Mouse (Mus musculus): ENCODE measurements around the gene Faah. TPM values are rescaled to one million over a fixed set of nuclear protein-coding genes. Genes with fewer than 3 reads are reported as not detected.
A peak's percentile ranks its signal among the peaks of the same experiment; 100 is the strongest.

Gene Faah
- polyA plus RNA-seq, 1 experiment from 2014 or later, result 0.35 TPM

DNA sequence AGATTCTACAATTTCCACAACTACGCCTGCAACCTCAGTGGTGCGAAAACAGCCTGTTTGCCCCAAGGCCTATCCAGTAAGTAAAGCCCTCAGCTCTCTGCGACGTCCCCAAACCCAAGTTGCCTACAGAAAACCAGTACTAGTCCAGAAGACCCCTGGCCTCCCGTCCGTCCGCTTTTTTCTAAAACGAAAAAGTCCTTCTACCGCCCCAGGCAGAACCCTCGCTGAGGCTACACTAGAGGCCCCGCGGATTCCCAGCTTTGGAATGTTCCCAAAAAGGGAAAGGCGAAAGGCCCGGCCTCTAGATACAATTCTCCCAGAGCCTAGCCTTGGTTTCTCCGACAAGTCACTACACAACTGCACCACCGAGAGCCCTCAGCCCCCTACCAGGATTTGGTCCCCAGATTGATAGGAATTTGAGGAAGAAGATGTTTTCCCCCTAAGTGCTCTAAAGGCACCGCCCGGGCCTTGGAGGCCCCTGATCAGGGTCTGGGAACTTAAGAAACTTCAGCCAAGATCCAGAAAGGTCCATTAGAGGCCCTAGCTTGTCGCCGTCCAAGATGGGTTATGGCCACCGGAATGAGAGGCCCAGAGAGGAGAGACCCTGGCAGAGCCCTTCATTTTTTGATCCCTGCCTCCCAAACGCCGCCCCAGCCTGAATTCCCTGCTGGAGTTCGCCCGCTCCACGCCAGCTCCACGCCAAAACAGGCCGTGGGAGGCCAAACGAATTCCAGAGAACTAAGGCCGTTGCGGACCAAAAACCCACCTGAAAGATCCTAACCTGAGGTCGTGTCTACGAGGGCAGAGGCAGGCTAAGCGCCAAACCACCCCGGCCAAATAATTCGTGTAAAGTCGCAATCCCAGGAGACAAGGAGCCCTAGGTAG, 79.2 kb downstream of the Faah start:
- DNase-seq (ENCODE audit: low spot score) (peak; percentile 76), ATAC-seq (ENCODE audit: insufficient number of reproducible peaks, low FRiP score, low TSS enrichment, low read depth) (no peak)
- no peak overlapping the region for H3K9ac ChIP-seq (ENCODE audit: low read length)
- H3K27ac ChIP-seq (replicated peaks; ENCODE audit: low read depth, low read length), result no peak overlapping the region
- peak overlapping the region; percentile 64 for H3K4me2 ChIP-seq (ENCODE audit: low read depth, severe bottlenecking)
- no peaks in the 10 kb centered on the region for H3K36me3 ChIP-seq (ENCODE audit: control insufficient read depth, insufficient read depth, low read length)
- H3K9me3 ChIP-seq (ENCODE audit: control insufficient read depth, low read length), result no peaks in the 10 kb centered on the region
- H3K4me3 ChIP-seq (ENCODE audit: low read depth, low read length), result peak overlapping the region; percentile 32; the same call in 1 of the 2 replicates
- H3K27me3 ChIP-seq (ENCODE audit: control insufficient read depth, insufficient read depth, low read length), result peaks cover 97% of the 10 kb centered on the region
- H3K4me1 ChIP-seq (ENCODE audit: control insufficient read depth, insufficient read depth, low read length), result peaks cover 7% of the 10 kb centered on the region; the same call in 1 of the 2 replicates
- under 1% methylated on average over 37 of the region's 37 CpGs for WGBS

DNA sequence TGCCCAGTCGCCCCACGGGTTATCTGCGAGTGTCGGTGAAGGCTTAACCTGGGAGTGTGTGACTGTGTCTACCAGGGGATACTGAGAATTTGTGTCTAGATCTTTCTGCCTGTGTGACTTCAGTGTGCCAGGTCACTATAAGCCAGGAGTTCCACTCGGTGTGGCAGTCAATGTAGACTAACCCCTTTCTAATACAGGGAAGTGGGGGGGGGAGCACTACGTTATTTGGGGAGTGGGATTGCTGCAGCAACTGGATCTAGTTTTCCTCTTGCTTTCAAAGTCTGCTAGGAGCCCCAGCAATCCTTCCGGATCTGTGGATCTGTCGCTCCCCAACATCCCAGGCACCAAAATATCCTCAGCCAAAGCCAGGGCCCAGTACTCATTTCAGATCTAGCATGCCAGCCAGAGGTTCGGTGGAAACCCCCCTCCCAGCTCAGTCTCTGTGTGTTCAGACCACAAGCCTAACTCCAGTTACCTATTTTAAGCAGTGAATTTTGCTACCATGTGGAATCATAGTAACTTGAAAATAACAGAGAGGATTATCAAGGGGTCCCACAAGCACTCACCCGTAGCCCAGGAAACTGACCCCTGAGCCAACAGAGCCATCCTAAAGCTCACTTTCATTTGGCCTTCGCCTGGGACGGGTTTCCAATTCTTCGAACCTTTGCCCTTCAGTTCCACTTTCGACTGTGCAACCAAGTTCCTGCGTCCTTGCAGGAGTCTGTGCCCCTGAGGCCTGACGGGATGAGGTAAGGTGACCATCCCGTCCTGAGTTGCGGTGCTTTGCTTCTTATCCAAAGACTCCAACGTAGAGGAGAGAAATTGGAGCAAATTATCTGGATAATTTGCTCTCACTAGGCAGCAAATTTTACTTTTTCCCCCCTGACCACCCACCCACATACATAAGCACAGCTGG, 80.4 kb downstream of the Faah start:
- DNase-seq (ENCODE audit: low spot score) (no peak), ATAC-seq (ENCODE audit: insufficient number of reproducible peaks, low FRiP score, low TSS enrichment, low read depth) (no peak)
- Histone ChIP-seq H3K4me3 (ENCODE audit: low read depth, low read length) (no peak overlapping the region), H3K9ac (ENCODE audit: low read length) (no peak overlapping the region), H3K27me3 (ENCODE audit: control insufficient read depth, insufficient read depth, low read length) (peaks cover 98% of the 10 kb centered on the region), H3K4me1 (ENCODE audit: control insufficient read depth, insufficient read depth, low read length) (peaks cover 7% of the 10 kb centered on the region; the same call in 1 of the 2 replicates), H3K27ac (replicated peaks; ENCODE audit: low read depth, low read length) (no peak overlapping the region), H3K9me3 (ENCODE audit: control insufficient read depth, low read length) (no peaks in the 10 kb centered on the region), H3K4me2 (ENCODE audit: low read depth, severe bottlenecking) (no peak overlapping the region; the same call in 1 of the 2 replicates), H3K36me3 (ENCODE audit: control insufficient read depth, insufficient read depth, low read length) (no peaks in the 10 kb centered on the region)
- WGBS, result 2% methylated on average over 19 of the region's 19 CpGs

DNA sequence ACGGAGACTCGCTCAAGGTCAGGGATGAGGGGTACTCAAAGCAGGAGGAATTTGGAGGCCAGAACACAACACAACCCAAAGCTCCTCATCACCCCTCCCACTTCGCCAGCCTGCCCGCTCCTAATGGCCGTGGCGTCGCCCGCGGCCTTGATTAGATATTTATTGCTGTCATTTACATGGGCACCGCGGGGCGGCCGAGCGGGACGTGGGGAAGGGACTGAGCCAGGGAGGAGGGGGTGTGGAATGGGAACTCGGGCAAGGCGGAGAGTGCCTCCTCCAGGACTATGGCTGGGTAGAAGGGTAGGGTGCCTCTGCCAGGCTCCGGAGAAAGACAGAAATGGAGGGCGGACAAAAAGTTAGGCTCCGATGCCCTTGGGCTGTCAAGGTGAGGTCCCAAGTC, 81.1 kb downstream of the Faah start:
- ATAC-seq (ENCODE audit: insufficient number of reproducible peaks, low FRiP score, low TSS enrichment, low read depth) (no peak), DNase-seq (ENCODE audit: low spot score) (peak; percentile 67)
- H3K27me3 ChIP-seq (ENCODE audit: control insufficient read depth, insufficient read depth, low read length), result peaks cover 98% of the 10 kb centered on the region
- no peak overlapping the region for H3K27ac ChIP-seq (replicated peaks; ENCODE audit: low read depth, low read length)
- 0% methylated on average over 20 of the region's 20 CpGs for WGBS
- H3K4me3 ChIP-seq (ENCODE audit: low read depth, low read length), result no peak overlapping the region
- H3K9me3 ChIP-seq (ENCODE audit: control insufficient read depth, low read length), result no peaks in the 10 kb centered on the region
- peak overlapping the region; percentile 22; the same call in 1 of the 2 replicates for H3K4me2 ChIP-seq (ENCODE audit: low read depth, severe bottlenecking)
- no peaks in the 10 kb centered on the region for H3K36me3 ChIP-seq (ENCODE audit: control insufficient read depth, insufficient read depth, low read length)
- H3K9ac ChIP-seq (ENCODE audit: low read length), result no peak overlapping the region
- peaks cover 7% of the 10 kb centered on the region; the same call in 1 of the 2 replicates for H3K4me1 ChIP-seq (ENCODE audit: control insufficient read depth, insufficient read depth, low read length)

DNA sequence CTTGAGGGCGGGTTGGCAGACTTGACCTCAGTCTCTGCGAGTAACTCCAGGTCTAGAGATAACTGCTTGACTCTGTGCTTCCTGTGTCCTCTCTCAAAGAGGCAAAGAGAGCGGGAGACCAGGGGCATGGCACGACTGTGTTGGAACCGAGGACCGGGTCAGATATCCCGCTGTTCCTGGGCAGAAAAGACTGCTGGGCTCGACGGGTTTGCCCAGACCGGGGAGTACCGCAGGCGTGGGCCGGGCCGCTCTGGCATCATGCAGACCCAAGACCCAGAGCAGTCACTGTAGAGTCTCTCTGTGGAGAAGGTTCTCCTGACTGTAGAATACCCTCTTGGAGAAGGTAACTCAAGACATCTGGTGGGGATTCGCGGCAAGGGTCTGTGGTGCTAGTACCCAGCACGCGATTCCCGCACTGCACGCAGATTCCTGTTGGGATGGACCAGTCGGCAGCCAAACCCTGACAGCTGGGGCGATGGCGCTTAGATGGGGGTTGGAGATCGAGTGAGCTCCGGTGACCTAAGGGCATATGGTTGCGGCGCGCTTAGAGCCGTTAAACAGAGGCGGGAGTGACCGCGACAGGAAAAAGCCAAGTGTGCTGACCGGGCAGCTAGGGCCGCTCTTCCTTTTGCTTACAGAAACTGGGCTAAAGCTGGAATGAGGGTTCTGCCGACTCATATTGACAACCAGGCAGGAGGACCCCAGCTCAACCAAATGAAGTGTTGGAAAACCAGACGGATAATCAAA, 81.7 kb downstream of the Faah start:
- Histone ChIP-seq H3K9ac (ENCODE audit: low read length) (no peak overlapping the region), H3K27me3 (ENCODE audit: control insufficient read depth, insufficient read depth, low read length) (peaks cover 97% of the 10 kb centered on the region), H3K4me1 (ENCODE audit: control insufficient read depth, insufficient read depth, low read length) (peaks cover 7% of the 10 kb centered on the region; the same call in 1 of the 2 replicates), H3K36me3 (ENCODE audit: control insufficient read depth, insufficient read depth, low read length) (no peaks in the 10 kb centered on the region), H3K4me3 (ENCODE audit: low read depth, low read length) (peak overlapping the region; percentile 3; the same call in 1 of the 2 replicates), H3K4me2 (ENCODE audit: low read depth, severe bottlenecking) (no peak overlapping the region), H3K9me3 (ENCODE audit: control insufficient read depth, low read length) (no peaks in the 10 kb centered on the region), H3K27ac (replicated peaks; ENCODE audit: low read depth, low read length) (no peak overlapping the region)
- under 1% methylated on average over 36 of the region's 36 CpGs for WGBS
- ATAC-seq (ENCODE audit: insufficient number of reproducible peaks, low FRiP score, low TSS enrichment, low read depth), result no peak
- peak; percentile 71 for DNase-seq (ENCODE audit: low spot score)

DNA sequence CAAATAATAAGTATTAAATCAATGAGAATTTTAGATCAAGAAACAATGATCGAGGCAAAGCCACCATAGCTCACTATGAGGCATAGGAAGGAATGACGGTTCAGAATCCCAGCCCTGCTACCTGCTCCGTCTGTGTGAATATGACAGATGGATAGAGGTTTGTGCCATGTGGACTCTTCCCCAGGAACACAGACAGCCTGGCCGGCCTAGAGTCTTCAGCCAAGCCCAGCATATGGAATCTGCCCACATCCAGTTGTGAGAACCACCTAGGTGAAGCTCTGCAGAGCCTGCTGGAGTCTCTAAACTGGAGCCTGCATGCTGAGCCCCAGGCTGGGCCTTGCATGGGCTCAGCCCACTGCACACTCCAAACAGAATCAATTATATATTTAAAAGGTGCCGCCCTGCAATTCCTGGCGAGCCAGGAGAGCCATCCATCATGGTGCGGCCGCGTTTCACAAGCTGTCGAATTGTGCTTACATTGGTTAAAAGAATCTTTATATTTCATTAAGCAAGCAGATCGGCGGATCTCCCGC, 86.1 kb downstream of the Faah start:
- Histone ChIP-seq H3K27ac (replicated peaks; ENCODE audit: low read depth, low read length) (no peak overlapping the region), H3K4me1 (ENCODE audit: control insufficient read depth, insufficient read depth, low read length) (peaks cover 4% of the 10 kb centered on the region; the same call in 1 of the 2 replicates), H3K9ac (ENCODE audit: low read length) (no peak overlapping the region), H3K4me2 (ENCODE audit: low read depth, severe bottlenecking) (no peak overlapping the region), H3K36me3 (ENCODE audit: control insufficient read depth, insufficient read depth, low read length) (no peaks in the 10 kb centered on the region), H3K9me3 (ENCODE audit: control insufficient read depth, low read length) (no peaks in the 10 kb centered on the region), H3K27me3 (ENCODE audit: control insufficient read depth, insufficient read depth, low read length) (peaks cover 76% of the 10 kb centered on the region), H3K4me3 (ENCODE audit: low read depth, low read length) (no peak overlapping the region)
- DNase-seq (ENCODE audit: low spot score) (no peak), ATAC-seq (ENCODE audit: insufficient number of reproducible peaks, low FRiP score, low TSS enrichment, low read depth) (no peak)
- WGBS, result 41% methylated on average over 13 of the region's 13 CpGs

DNA sequence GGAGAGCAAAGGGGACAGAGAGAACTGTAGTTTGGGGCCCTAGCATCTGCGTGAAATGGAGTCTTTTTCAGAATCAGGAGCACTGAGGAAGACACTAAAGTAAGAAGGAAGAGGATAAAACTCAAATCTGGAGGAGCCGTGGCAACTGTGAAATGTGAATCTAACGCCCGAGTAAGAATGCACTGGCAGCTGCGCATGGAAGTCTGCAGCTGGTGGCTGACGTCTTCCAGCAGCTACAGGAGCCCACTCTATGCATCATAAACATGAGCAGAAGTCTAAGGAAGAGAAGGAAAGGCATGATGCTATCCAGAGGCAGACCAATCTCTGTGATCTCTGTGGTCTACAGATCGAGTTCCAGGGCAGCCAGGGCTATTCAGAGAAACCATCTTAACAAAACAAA, 90.1 kb downstream of the Faah start:
- ATAC-seq (ENCODE audit: insufficient number of reproducible peaks, low FRiP score, low TSS enrichment, low read depth) (no peak), DNase-seq (ENCODE audit: low spot score) (no peak)
- WGBS, result 47% methylated on average over 7 of the region's 7 CpGs
- no peak overlapping the region for H3K27ac ChIP-seq (replicated peaks; ENCODE audit: low read depth, low read length)
- H3K9ac ChIP-seq (ENCODE audit: low read length), result no peak overlapping the region
- H3K27me3 ChIP-seq (ENCODE audit: control insufficient read depth, insufficient read depth, low read length), result peaks cover 40% of the 10 kb centered on the region
- H3K4me3 ChIP-seq (ENCODE audit: low read depth, low read length), result no peak overlapping the region
- H3K36me3 ChIP-seq (ENCODE audit: control insufficient read depth, insufficient read depth, low read length), result no peaks in the 10 kb centered on the region
- H3K4me1 ChIP-seq (ENCODE audit: control insufficient read depth, insufficient read depth, low read length), result no peaks in the 10 kb centered on the region
- H3K4me2 ChIP-seq (ENCODE audit: low read depth, severe bottlenecking), result no peak overlapping the region
- H3K9me3 ChIP-seq (ENCODE audit: control insufficient read depth, low read length), result no peaks in the 10 kb centered on the region

DNA sequence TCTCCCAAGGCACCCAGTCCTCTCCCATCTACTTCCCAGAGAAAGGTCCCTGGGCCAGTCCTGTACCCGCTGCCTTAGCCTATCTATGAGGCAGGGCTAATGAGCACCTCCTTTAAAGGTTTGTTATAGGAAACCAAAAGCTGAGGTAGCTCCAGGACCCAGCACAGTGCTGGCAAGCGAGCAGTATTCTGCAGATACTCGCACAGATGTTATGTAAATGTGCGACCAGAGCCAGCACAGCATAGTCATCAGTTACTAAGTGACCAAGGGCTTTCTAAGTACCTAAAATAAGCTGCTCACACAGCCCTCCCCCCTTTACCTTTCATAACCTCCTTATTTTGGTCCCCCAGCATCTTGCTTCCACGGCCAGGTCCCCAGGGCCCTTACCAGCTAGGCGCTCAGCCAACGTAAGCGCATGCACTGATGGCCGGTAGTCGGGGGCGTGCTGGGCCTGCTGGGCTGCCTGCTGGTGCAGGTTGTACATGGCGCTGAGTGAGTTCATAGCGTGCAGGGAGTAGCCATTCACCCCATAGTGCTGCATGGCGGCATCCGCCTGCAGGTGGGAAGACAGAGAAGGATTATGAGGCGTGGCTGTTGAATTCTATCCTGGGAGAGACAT, 94.4 kb downstream of the Faah start:
- DNase-seq (ENCODE audit: low spot score), result no peak
- Histone ChIP-seq H3K36me3 (ENCODE audit: control insufficient read depth, insufficient read depth, low read length) (no peaks in the 10 kb centered on the region), H3K9ac (ENCODE audit: low read length) (no peak overlapping the region), H3K9me3 (ENCODE audit: control insufficient read depth, low read length) (no peaks in the 10 kb centered on the region), H3K4me3 (ENCODE audit: low read depth, low read length) (no peak overlapping the region), H3K27ac (replicated peaks; ENCODE audit: low read depth, low read length) (no peak overlapping the region), H3K27me3 (ENCODE audit: control insufficient read depth, insufficient read depth, low read length) (peaks cover 19% of the 10 kb centered on the region), H3K4me2 (ENCODE audit: low read depth, severe bottlenecking) (no peak overlapping the region), H3K4me1 (ENCODE audit: control insufficient read depth, insufficient read depth, low read length) (no peaks in the 10 kb centered on the region)
- WGBS, result 81% methylated on average over 16 of the region's 16 CpGs
- no peak for ATAC-seq (ENCODE audit: insufficient number of reproducible peaks, low FRiP score, low TSS enrichment, low read depth)

Measured in limb, embryonic 11.5 days (tissue).